Mouse (Mus musculus) liver, postnatal 0 days (tissue): ENCODE data around the gene Tbc1d23.

Experiments used
- CTCF ChIP-seq: sonication (generic); IDR thresholded peaks from 2 replicates; pipeline ENCODE4 v1.5.1; 2016; ENCODE audit warnings: antibody characterized with exemption, low read depth
- EP300 ChIP-seq: IDR thresholded peaks from 2 replicates; pipeline ENCODE4 v1.6.1; 2016; ENCODE audit warnings: antibody characterized with exemption, low read depth, mild to moderate bottlenecking

DNA sequence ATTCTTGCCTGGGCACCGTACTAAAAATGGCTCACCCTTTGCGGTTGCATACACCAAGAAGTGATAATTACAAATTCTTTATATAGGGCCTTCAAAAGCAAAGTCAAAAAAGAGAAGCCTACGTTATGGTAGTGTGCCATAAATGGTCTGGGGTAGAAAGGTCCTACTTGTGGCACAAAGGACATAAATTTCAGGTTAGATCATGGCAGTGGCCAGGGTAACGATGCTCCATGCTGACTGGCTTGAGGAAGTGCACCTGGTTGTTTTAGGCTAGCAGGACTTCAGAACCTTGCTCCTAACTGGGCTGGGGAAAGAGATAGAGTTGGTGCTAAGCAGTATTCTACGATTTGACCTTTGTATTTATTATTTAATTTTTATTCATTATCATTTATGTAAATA lies 63.8 kb downstream of the Tbc1d23 start:
- TF ChIP-seq CTCF (no peak), EP300 (no peak)
